Mouse (Mus musculus): ENCODE results near the gene Ccdc74a.

Ccdc74a gene

GRCm38 (mm10) chr16:17640706-17641105 lies 5.6 kb upstream of the Ccdc74a start:
- no peak for DNase-seq (ENCODE audit: extremely low read depth, insufficient read length, low spot score)

- DNase-seq (ENCODE audit: extremely low read depth, insufficient read length, low spot score): no peak
These were observed 5.0 kb upstream of the Ccdc74a start for GRCm38 (mm10) chr16:17641301-17641700.

GRCm38 (mm10) chr16:17642311-17642710 lies 4.0 kb upstream of the Ccdc74a start:
- DNase-seq (ENCODE audit: extremely low read depth, insufficient read length, low spot score): no peak

- DNase-seq (ENCODE audit: extremely low read depth, insufficient read length, low spot score): no peak
These were observed 2.8 kb upstream of the Ccdc74a start for GRCm38 (mm10) chr16:17643437-17643990.

- peak; percentile 28 for DNase-seq (ENCODE audit: extremely low read depth, insufficient read length, low spot score)
These were observed 886 bp downstream of the Ccdc74a start for GRCm38 (mm10) chr16:17647156-17647555.

GRCm38 (mm10) chr16:17647566-17648340 lies 1.5 kb downstream of the Ccdc74a start:
- DNase-seq (ENCODE audit: extremely low read depth, insufficient read length, low spot score): no peak

- DNase-seq (ENCODE audit: extremely low read depth, insufficient read length, low spot score): no peak
These were observed 3.8 kb downstream of the Ccdc74a start for GRCm38 (mm10) chr16:17649925-17650605.

- no peak for DNase-seq (ENCODE audit: extremely low read depth, insufficient read length, low spot score)
These were observed 4.4 kb downstream of the Ccdc74a start for GRCm38 (mm10) chr16:17650711-17651110.

GRCm38 (mm10) chr16:17652607-17653006 lies 6.3 kb downstream of the Ccdc74a start:
- no peak for DNase-seq (ENCODE audit: extremely low read depth, insufficient read length, low spot score)

GRCm38 (mm10) chr16:17653601-17654000 lies 7.3 kb downstream of the Ccdc74a start:
- no peak for DNase-seq (ENCODE audit: extremely low read depth, insufficient read length, low spot score)

- DNase-seq (ENCODE audit: extremely low read depth, insufficient read length, low spot score): no peak
These were observed 8.0 kb downstream of the Ccdc74a start for GRCm38 (mm10) chr16:17654188-17654795.

- DNase-seq (ENCODE audit: extremely low read depth, insufficient read length, low spot score): no peak
These were observed 10.1 kb downstream of the Ccdc74a start for GRCm38 (mm10) chr16:17656212-17656871.

- no peak for DNase-seq (ENCODE audit: extremely low read depth, insufficient read length, low spot score)
These were observed 19.3 kb downstream of the Ccdc74a start for GRCm38 (mm10) chr16:17665568-17665967.

- no peak for DNase-seq (ENCODE audit: extremely low read depth, insufficient read length, low spot score)
These were observed 23.6 kb downstream of the Ccdc74a start for GRCm38 (mm10) chr16:17669886-17670285.

- no peak for DNase-seq (ENCODE audit: extremely low read depth, insufficient read length, low spot score)
These were observed 48.6 kb downstream of the Ccdc74a start for GRCm38 (mm10) chr16:17694860-17695259.
